Mouse (Mus musculus) megakaryocyte, embryonic 14.5 days (primary cell): ENCODE measurements around the gene Wfs1.

ENCODE experiments used
- FLI1 ChIP-seq: IDR thresholded peaks from 2 replicates; pipeline ENCODE4 v1.6.1; 2012; ENCODE audit warnings: low read length, inconsistent platforms, mixed read lengths
- GATA1 ChIP-seq: IDR thresholded peaks from 3 replicates; pipeline ENCODE4 v1.6.1; 2012; ENCODE audit warnings: mixed read lengths, low read length, inconsistent platforms, borderline replicate concordance

DNA sequence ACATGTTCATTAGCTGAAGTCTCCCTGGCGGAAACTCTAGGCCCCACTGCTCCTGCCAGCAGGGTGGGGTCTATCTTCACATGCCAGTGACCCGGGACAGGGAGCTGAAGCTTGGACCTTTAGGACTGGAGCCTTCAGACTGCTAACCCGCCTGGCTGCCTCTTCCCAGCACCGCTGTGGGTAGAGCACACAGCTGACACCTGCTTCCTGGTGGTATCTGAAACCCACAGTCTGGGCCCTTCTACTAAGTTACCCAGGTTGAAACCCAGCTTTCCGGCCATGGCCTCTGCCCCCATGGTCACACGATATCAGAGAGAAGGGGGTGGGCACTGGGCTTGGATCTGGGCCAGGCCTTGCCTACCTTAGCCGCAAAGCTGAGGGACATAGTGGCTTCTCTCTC is 9.4 kb downstream of the Wfs1 start:
- TF ChIP-seq GATA1: no peak
- TF ChIP-seq FLI1: no peak
